Mouse (Mus musculus) regulatory T cell (primary cell): ENCODE results near the gene Elmo2.

Source experiments
- in situ Hi-C: fragments of 300-600 bp; cut with MboI, MseI; formaldehyde crosslinking; loops from one replicate; pipeline ENCODE4 v1.15.1; 2025; ENCODE audit warnings: high pct_unique_total_duplicates

Gene Elmo2

GRCm38 (mm10) chr2:165326304-165327190, at the start of gene Elmo2:
Gene Elmo2, minus strand, starts transcription at chr2:165326479.
- in situ Hi-C loops: loop anchor here (10.0 kb wide), 1 partner anchor 658 kb away; no protein-coding TSS in a partner anchor

- in situ Hi-C loops: no loop called here
These were observed 49.7 kb upstream of the Elmo2 start for GRCm38 (mm10) chr2:165376001-165376400.

- in situ Hi-C loops: no loop called here
These were observed 49.2 kb upstream of the Elmo2 start for GRCm38 (mm10) chr2:165375478-165375877.

- in situ Hi-C loops: no loop called here
These were observed 44.8 kb upstream of the Elmo2 start for GRCm38 (mm10) chr2:165371066-165371465.

- in situ Hi-C loops: no loop called here
These were observed 44.1 kb upstream of the Elmo2 start for GRCm38 (mm10) chr2:165370348-165370747.

- in situ Hi-C loops: no loop called here
These were observed 42.2 kb upstream of the Elmo2 start, which contains the start of gene Zfp663 for GRCm38 (mm10) chr2:165368496-165368895. Gene Zfp663, minus strand, starts transcription at chr2:165368729.

GRCm38 (mm10) chr2:165367868-165368439, 41.7 kb upstream of the Elmo2 start:
- in situ Hi-C loops: no loop called here

GRCm38 (mm10) chr2:165367047-165367520, 40.8 kb upstream of the Elmo2 start:
- in situ Hi-C loops: no loop called here

GRCm38 (mm10) chr2:165364334-165365091, 38.2 kb upstream of the Elmo2 start:
- in situ Hi-C loops: loop anchor here (5.0 kb wide), 2 partner anchors 123 to 287 kb away; no protein-coding TSS in a partner anchor

- in situ Hi-C loops: loop anchor here (5.0 kb wide), 2 partner anchors 124 to 286 kb away; no protein-coding TSS in a partner anchor
These were observed 37.0 kb upstream of the Elmo2 start for GRCm38 (mm10) chr2:165363282-165363681.

- in situ Hi-C loops: loop anchor here (5.0 kb wide), 2 partner anchors 126 to 284 kb away; no protein-coding TSS in a partner anchor
These were observed 34.6 kb upstream of the Elmo2 start for GRCm38 (mm10) chr2:165360861-165361260.

GRCm38 (mm10) chr2:165351828-165352513, 25.7 kb upstream of the Elmo2 start:
- in situ Hi-C loops: no loop called here

- in situ Hi-C loops: no loop called here
These were observed 23.2 kb upstream of the Elmo2 start for GRCm38 (mm10) chr2:165349466-165349865.

GRCm38 (mm10) chr2:165346180-165346579, 19.9 kb upstream of the Elmo2 start:
- in situ Hi-C loops: no loop called here

GRCm38 (mm10) chr2:165337191-165337590, 10.9 kb upstream of the Elmo2 start:
- in situ Hi-C loops: no loop called here

GRCm38 (mm10) chr2:165332610-165333210, 6.4 kb upstream of the Elmo2 start:
- in situ Hi-C loops: no loop called here

- in situ Hi-C loops: loop anchor here (10.0 kb wide), 1 partner anchor 655 kb away; no protein-coding TSS in a partner anchor
These were observed 3.4 kb upstream of the Elmo2 start for GRCm38 (mm10) chr2:165329703-165330102.

GRCm38 (mm10) chr2:165328746-165329145, 2.5 kb upstream of the Elmo2 start:
- in situ Hi-C loops: loop anchor here (10.0 kb wide), 1 partner anchor 656 kb away; no protein-coding TSS in a partner anchor

- in situ Hi-C loops: loop anchor here (10.0 kb wide), 1 partner anchor 657 kb away; no protein-coding TSS in a partner anchor
These were observed 1.1 kb upstream of the Elmo2 start for GRCm38 (mm10) chr2:165327386-165327785.
